Mouse (Mus musculus) 416B (cell line): Measurements from ENCODE around the gene Wnt9b.
A peak's percentile ranks its signal among the peaks of the same experiment; 100 is the strongest.

ENCODE experiments used
- DNase-seq: peaks from one replicate; pipeline ENCODE4 v3.0.0; 2011; ENCODE audit warnings: low read depth

Wnt9b gene

DNA sequence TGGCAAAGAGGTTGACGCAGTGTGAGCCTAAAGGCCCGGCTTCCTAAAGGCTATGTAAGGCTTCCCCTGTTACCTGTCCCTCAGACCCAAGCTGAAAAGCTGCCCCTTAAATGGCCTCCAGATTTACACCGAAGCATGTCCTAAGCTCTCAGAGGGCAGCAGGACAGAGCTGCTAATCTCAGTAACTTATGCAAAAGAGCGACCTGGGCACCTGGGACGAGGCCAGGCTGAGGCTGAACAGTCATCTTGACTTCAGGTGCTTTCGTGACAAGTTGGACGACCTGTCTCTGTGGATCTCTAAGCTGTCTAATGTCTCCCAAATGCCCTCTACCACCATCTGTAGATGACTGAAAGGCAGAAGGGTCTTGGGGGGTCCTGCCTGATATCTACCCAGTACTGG is 17.3 kb downstream of the Wnt9b start:
- DNase-seq = no peak

DNA sequence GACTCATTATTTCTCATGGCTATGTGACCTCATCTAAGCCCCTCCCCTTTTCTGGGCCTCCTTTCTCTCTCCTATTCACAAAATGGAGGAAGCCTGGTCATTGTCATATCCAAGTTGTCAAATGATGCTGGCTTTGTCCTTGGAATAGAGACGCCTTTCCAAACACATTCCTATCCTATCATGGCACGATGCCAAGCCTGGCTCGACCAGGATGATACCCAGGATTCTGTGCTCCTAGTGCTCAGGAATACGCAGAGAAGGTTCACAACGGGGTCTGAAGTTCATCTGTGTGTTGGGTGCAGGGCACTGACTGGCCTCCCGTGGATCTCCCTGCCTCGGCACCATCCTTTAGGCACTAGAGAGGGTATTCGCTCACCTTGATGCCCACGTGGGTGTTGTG is 18.0 kb downstream of the Wnt9b start:
- DNase-seq = no peak

DNA sequence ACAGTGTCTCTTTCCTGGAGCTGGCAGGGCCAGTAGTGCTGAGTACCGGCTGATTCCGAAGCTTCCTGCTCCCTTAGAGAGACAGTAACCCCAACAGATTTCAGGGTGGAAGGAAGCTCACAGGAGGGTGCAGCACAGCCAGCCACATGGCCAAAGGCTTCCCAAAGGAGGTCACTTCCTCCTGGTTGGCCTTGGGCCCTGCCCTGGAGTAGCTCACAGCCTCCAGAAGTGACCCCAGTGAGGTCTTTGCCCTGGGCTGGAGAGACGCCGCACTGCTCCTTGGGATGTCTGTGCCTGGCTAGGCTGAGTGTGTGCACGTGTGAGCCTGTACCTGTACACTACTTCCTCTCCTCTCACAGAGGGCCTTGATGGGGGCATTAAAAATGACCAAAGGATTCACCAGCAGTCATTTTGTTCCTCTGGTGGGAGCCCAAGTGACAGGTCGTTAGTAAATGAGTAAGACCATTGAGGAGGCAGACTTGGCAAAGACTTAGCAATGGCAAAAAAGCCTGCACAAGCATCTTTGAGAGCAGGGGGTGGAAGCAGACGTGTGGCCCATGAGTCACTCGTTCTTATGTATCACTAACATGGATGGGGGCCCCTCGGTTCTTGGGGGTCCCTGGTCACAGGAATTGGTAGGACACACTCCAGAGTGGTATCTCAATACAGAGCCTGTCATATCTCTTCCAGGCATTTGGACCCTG is 20.2 kb downstream of the Wnt9b start:
- DNase-seq = no peak

DNA sequence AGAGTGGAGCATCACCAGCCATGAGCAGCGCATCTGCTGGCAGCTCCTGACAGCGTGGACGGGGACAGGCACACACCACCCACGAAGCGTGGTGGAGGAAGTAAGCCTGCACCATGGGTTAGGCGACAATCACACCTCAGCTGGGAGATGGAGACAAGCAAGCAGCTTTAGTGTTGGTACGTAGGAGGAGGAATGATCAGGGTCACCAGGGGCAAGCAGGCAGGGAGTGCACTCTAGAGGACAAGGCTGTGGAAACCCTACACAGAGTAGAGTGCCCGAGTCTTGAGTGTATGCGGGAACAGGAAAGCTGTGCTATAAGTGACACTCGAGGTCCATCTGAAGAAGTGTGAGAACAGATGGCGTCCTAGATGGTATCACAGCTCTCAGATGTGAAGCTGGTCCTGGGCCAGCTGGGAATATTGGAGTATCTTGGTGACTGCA is 25.3 kb downstream of the Wnt9b start:
- no peak for DNase-seq

DNA sequence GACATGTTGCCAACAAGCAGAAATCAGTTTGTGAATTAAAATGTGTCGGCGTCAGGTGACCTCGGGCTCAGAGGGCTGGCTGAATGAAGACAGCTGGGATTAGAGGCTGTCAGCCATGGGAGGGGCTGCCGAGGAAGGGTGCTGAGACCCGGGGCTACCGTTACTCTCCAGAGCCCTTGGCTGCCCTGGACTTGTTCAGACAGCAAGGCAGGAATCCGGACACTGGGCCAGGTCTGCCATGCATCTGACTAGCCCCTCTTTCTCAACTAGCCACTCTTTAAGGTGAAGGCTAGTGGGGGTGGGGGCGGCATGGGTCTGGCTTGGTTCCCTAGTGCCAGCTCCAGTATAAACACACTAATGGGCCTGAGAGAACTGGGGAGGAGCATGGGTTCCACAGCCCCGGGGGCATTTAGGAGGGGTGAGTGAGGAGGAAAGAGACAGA is 27.6 kb downstream of the Wnt9b start:
- no peak for DNase-seq

DNA sequence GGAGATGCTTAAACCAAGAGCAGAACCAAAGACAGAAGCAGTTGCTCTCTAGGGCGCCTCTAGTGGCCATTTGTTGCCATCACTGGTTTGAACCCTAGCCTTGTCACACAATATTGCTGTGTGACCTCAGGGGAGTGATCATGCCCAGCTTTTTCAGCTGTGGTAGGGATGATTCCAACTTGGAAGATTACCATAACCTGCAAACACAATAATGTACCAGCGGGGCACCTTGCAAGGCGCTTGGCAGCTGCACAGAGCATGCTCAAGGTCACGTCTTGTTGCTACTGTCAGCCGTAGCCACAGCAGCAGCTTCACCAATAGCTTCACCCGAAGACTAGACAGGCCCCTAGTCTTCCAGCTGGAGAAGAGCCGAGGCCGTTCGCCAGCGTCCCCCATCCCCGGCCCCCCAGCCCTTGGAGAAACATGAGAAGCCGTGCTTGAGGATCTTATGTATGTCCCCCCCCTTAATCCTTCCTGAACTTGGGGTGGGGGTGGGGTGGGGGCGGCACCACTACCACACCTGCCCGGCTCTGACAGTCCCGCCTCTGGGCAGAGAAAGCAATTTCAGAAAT is 28.1 kb downstream of the Wnt9b start:
- DNase-seq = peak; percentile 21

DNA sequence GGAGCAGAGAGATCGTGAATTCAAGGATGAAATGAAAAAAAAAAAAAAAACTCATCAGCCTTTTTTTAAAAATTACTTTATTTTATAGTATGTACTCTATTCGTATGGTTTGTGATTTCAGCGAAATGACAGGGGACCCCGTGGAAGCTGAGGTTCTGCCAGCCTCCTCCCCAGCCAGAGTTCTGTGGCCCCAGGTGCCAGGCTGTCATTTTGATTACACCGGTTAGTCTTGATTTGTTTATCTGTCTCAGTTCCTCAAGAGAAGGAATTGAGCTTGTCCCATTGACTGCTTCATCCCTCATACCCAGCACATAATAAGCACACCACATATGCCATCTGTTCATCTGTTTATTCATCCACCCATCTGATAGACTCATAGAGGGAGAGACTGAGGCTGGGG is 30.2 kb downstream of the Wnt9b start:
- DNase-seq = no peak

DNA sequence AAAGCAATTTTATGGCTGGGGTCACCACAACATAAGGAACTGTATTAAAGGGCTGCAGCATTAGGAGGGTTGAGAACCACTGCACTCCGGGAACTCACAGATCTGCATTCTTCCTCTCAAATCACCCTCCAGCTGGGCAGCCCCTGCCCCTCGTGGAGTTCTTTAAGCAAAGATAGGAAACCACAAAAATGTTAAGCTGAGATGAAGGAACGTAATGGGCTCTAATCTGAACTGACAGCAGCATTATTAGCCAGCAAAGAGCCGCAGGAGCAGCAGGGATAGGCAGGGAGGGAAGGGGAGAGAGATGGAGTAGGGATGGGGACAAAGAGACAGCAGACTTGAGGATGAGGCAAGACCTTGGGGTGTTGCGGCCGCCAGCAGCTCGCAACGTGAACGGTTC is 32.6 kb downstream of the Wnt9b start:
- DNase-seq = no peak

DNA sequence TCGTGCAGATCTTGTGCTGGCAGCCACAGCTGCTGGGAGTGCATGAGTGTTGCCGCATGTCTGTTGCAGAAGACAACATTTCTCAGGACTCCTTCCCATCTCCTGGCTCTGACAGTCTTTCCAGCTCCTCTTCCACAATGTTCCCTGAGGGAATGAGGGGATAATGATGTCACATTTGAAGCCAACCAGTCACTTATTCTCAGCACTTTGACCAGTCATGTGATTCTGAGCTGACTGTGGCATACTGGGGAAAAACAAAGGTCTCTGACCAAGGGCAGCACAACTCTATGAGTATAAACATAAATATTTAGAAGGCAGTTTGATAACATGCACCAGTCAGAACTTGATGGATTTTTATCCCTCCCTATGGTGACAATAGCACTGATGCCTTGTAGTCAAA is 35.5 kb downstream of the Wnt9b start:
- DNase-seq = no peak

DNA sequence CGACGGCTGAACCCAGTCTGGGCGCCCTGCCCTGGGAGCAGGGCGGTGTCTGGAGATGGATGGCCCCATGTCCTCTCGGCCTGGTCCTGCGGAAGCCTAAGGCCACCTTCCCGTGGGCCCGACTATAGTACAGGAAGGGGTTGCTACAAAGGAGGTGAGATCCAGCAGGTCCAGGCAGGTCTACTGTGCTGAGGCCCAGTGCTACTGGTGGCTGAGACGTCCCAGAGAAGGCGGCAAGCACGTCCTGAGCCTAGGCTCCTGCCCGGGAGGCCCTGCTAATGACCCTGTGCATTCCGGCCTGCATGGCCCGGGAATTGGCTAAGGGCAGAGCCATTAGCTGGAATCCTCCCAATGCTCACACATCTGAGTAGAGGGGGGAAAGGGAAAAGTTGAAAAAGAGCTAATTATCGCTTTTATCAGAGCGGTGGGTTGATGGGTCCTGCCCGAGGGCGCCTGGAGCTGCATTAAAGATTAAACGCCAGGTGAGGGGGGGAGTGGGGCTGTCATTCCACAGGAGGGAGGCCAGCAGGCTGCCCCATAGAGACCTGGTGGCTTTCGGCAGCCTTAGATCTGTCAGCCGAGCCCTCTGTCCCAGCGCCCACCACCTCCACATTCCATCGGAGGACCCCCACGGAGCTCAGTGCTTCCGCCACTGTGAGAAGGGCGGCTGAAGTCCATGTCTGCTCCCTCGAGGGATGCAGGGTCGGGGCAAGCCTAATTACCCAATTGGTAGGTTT is 37.6 kb downstream of the Wnt9b start:
- DNase-seq = no peak

DNA sequence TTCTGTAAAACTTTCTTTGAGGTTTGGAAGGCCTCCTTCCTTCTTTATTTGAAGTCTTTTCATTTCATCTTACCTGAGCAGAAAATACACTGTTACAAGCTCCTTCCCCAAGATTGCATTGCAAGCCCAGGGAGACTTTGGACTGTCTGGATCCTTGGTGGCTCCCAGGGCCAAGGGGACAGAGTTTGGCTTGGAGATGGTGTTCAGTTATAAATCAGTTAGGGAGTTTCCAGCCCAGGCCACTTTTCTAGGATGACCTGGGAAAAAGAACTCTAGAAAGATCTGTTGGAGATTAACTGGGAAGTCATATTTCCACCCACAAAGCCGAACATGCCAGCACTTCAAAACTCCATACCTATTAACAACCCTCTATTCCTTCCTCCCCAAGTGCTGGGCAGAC is 39.6 kb downstream of the Wnt9b start:
- no peak for DNase-seq

DNA sequence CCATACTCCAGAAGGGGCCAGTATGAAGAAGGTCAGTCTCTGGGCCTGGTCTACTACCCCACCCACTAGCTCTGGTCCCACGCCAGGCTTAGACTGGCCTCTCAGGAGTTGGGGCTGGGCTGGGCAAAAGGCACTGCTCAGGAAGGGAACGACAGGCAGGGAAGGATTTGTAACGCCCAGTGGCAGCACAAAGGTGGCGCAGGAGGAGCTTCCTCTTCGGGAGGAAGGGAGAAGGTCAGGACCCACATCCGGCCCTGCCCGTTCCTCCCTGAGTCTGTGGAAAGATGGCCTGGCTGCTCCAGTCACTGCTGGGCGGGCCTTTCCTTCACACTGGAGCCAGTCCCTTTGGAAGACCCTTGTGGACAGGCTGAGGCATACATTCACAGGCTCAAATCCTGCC is 42.6 kb downstream of the Wnt9b start:
- DNase-seq = no peak

DNA sequence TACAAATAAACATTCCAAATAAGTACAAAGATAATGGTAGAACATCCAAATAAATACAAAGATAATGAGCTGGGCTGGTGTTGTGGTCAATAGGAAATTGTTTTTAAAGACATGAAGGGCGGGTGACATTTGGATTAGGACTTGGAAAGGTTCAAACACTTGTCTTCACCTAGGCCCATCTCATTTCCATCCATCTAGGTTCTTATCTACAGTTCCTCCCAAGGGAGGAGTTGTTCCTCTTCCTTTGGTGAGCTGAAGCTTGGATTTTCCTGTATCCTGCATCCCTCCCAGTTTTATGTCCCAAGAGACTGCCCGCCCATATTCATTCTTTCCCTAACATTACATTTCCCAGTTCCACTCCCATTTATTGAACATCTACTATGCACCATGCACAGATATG is 51.4 kb downstream of the Wnt9b start:
- DNase-seq = no peak

DNA sequence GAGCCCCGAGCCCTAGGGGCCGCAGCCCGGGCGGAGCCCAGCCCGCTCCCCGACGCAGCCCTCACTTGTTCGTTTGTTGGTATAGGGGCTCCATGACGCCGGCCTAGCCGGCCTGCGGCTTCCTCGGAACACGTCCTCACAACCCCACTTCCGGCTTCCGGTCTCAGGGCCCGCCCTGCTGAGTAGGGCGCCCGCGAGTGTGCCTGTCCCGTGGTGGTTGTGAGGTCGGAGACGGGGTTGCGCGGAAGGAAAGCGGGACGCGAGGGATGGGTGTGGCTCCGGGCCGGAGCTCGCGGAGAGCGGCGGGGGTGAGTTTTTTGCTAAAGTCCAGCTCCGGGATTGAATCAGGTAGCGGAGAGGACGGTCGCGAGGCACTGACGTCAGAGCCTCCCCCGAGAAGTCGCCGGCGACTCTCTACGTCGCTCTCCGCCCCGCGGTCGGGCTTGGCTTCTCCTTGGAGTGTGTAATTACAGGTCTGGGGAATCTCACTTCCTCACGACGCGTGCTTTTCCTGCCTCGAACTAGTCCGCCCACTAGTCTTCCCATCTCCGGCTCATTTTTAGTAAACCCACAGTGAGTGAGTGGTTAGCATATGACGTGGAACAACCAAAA is 52.0 kb downstream of the Wnt9b start, which contains the start of gene Gosr2:
Gene Gosr2, minus strand, starts transcription at position 334 of the 612 bp plus-strand sequence.
- DNase-seq = peak; percentile 96

DNA sequence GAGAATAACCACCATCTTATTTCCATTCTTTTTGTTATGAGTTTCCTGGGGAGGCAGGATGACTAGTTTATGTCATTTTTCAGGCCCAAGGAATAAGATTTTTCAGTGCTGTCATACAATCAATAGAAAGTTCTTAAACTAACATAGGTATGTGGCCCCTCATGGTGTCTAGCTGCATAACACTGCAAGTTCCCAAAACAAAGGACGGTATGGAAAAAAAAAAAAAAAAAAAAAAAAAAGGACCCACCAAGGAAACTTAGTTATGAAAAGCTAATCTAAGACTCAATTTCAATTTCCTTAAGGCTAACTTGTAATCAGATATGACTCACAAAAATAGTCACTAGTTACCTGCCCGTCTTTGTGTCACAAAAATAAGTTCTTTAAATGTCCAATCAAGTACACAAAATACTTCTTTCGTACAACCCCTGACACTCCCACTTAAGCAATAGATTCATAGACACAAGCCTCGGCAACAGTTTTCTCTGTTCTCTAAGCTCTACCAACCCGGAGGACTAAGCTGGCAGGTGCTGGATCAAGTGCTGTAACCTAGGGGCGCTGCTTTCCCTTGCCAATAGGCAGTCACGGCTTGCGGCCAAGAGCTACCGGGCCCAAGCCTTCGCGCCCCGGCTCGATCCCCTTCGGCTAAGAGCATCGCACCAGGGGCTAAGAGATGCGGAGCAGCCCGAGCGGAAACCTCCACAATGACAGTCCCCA is 52.6 kb downstream of the Wnt9b start:
- peak; percentile 81 for DNase-seq

DNA sequence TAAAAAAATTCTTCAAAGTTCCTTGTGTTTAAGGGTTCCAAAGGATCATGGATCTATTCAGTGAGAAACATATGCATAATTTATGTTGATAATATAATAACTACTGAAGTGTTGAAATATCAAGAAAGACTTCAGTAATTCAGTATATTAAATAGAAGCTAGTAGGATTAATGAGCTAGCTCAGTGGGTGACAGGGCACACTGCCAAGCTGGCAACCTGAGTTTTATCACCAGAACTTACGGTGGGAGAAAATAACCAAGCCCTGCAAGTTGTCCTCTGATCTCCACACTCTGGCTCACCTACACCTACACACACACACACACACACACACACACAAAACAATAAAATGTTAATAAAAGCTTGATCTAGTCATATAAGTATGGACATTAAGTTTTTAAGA is 56.4 kb downstream of the Wnt9b start:
- no peak for DNase-seq

DNA sequence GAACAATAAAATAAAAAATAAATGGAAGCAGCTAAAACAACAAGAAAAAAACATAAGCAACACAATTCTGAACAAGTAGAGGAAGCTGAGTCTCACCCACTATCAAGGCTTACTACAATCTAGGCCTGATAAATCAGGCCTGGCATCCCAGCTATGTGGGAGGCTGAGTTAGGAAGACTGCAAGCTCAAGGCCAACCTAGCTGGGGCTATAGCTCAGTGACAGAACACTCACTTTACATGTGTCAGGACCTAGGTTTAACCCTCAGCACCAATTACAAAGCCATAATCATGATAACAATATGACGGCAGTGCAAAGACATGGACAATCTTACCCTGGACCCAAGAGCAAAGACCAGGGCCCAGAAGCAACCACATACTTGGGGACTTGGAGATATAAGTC is 58.6 kb downstream of the Wnt9b start:
- DNase-seq = no peak

DNA sequence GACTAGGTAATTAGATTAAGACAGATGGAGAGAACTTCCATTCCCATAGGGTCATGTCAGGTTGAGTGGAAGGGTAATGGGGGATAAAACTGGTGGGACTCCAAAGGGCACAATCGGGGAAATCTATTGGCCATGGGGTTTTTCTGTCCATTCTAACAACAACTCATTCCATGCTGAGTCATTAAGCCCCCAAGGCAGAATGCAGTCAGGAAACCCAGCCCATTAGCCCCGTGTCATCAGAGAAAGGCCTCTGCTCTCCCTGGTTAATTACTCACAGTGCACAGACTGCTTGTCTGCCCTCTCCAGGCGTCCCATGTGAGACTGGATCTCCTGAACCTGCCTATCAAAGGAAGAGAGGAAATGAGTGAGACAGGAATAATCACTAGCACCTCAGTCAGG is 60.6 kb downstream of the Wnt9b start:
- peak; percentile 68 for DNase-seq

DNA sequence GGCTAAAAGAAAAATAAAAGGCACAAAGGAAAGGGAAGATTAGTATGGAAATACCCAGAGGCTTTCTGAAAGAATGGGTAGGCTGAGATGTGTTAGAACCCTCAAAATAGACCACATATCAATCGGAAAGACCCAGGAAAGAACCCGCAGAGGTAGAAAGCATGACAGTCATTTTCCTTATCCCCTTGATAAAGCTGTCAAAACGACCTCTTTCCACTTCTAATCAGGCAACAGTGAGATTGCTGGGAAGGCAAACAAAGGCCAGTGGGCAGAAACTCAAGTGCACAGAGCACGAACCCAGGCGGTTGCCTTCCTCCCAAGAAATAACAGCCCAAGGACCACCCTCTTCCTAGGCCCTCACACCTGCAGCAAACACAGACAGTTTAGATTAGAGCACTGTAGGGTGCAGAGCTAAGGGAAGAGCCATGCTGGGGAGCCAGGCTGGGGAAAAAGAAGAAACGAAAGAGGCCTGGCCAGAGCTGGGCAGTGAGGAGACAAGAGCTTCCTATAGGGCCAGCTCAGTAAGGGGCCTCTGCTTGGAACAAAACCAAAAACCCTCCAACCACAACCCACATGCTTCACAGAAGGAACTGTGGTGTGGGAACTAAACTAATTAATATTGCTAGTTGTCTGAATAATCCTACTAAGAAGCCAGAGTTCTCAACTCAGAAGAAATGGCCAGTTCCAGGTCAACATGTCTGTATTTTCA is 61.2 kb downstream of the Wnt9b start:
- peak; percentile 54 for DNase-seq

DNA sequence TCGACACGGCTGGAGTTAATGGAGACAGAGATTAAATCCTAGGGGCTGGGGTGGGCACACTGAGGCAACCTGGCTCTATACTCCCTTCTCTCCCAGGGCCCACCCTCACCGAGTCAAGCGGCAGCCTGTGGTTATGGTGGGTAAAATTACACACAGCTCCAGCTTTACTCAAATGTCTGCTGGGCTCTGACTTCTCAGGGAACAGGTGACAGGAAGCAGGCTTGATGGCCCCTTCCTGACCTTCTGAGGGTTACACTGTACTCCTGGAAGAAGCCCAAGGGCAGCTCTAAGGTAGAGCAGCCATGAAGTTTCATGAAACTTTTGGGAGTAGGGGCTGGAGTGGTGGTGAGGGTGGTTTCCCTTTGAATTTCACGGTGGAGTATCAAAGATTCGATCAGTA is 62.9 kb downstream of the Wnt9b start:
- peak; percentile 62 for DNase-seq

DNA sequence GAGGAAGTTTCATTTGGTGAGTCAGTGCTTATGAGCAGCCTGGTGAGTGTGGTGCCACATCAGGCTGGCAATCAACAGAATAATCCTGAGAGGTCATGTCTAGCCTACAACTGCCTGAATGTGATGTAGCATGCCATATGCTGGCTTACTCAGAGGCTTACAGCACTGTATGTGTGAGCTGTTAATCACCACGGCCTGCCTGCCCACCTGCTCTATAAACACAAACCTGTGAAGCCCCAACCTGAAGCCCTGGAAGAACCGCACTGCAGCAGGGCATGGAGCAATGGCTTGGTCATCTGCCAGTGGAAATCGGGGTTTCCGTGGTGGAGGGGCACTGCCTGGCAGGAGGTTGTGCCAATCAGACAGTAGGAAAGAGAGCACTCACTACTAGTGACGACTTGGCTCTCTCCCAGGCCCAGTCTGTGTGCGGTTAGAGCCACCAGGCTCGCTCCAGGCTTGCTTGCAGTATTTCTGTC is 64.3 kb downstream of the Wnt9b start:
- peak; percentile 89 for DNase-seq
